Mouse (Mus musculus) embryonic facial prominence, embryonic 12.5 days (tissue): Measurements from ENCODE around the gene Tbc1d22a. TPM values are rescaled to one million over a fixed set of nuclear protein-coding genes. Genes with fewer than 3 reads are reported as not detected.

ENCODE experiments used
- ATAC-seq: fragments of 200-750 bp; cut with Nextera tagmentation; 2 replicates; pipeline ENCODE4 v1.8.0; 2017; ENCODE audit not compliant: insufficient number of reproducible peaks, insufficient read depth, low FRiP score, low TSS enrichment
- H3K27ac ChIP-seq: fragments of 300-500 bp; sonication (generic); 2 replicates; pipeline ENCODE4 v1.5.1; 2016; ENCODE audit warnings: mild to moderate bottlenecking
- H3K27me3 ChIP-seq: fragments of 300-500 bp; sonication (generic); 2 replicates; pipeline ENCODE4 v1.6.1; 2016; ENCODE audit warnings: mild to moderate bottlenecking, moderate library complexity
- H3K36me3 ChIP-seq: fragments of 300-500 bp; sonication (generic); 2 replicates; pipeline ENCODE4 v1.6.1; 2016; ENCODE audit warnings: mild to moderate bottlenecking
- H3K4me1 ChIP-seq: fragments of 300-500 bp; sonication (generic); 2 replicates; pipeline ENCODE4 v1.6.1; 2016
- H3K4me2 ChIP-seq: fragments of 300-500 bp; sonication (generic); replicated peaks from 2 replicates; pipeline ENCODE4 v1.6.1; 2016; ENCODE audit warnings: mild to moderate bottlenecking, moderate library complexity
- H3K4me3 ChIP-seq: fragments of 300-500 bp; sonication (generic); 2 replicates; pipeline ENCODE4 v1.5.1; 2016; ENCODE audit warnings: mild to moderate bottlenecking
- H3K9ac ChIP-seq: fragments of 300-500 bp; sonication (generic); 2 replicates; pipeline ENCODE4 v1.6.1; 2016; ENCODE audit warnings: mild to moderate bottlenecking, moderate library complexity
- H3K9me3 ChIP-seq: fragments of 300-500 bp; sonication (generic); 2 replicates; pipeline ENCODE4 v1.6.1; 2016; ENCODE audit warnings: mild to moderate bottlenecking, moderate library complexity
- WGBS: fragments of 180-500 bp; shearing (Covaris S2); methylation state at CpG from one replicate; pipeline ENCODE4 v1.1.7; 2016; 5-methylcytosine and 5-hydroxymethylcytosine counted together
- polyA plus RNA-seq: library from polyadenylated mRNA; unstranded; fragments of >200 nt; fragmentation: Nextera tagmentation; extraction: Ambion mirVana; gene quantifications from 2 replicates; pipeline ENCODE4 v1.2.1, GENCODE M21; 2016

The Tbc1d22a gene
- polyA plus RNA-seq, 1 experiment from 2014 or later, result 13.0 TPM

DNA sequence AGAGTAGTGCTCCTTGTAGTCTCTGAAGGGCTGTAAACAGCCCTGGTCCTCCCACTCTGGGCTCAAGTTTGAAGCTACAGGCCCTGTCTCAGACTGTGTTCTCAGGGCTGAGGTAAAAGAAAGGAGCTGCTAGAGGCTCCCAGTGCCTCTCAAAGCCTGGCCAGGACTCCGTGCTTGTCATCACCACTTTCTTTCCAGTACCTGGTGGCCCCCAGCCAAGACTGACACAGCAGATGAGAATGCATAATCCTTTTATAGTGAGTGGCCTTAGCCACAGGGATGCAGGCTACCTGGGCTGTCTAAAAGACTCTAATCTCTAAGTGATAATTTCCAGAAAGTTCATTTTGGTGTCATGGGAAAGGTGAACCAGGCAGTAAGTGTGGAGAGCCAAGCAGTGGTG is 54.3 kb downstream of the Tbc1d22a start:
- H3K4me3 ChIP-seq, result no peak overlapping the region
- no peak overlapping the region for H3K4me2 ChIP-seq
- H3K4me1 ChIP-seq, result peaks cover 8% of the 10 kb centered on the region; the same call in 1 of the 2 replicates
- WGBS, result 87% methylated on average over 1 of the region's 1 CpGs
- H3K9ac ChIP-seq, result no peak overlapping the region
- no peaks in the 10 kb centered on the region for H3K36me3 ChIP-seq
- H3K27me3 ChIP-seq, result no peaks in the 10 kb centered on the region
- H3K9me3 ChIP-seq, result no peaks in the 10 kb centered on the region
- no peak for ATAC-seq
- H3K27ac ChIP-seq, result no peak overlapping the region

DNA sequence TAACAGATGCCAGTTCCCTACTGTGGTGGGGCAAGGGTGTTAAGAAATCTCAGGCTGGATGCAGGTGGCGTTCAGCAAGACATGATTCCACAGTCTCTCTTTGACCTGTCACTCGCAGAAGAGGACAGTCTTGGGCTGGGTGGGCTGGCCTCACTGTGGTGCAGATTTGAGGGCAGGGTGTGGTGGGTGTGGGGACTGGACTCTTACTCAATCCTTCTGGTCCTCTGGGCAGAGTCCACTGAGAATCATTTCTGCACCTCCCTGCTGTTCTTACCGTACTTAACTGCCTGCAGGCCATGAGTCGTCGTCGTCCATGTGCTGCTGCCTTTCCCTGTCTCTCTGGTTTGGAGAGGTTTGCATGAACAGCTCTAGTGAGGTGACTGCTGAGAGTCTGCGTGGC is 61.5 kb downstream of the Tbc1d22a start:
- no peak overlapping the region for H3K4me3 ChIP-seq
- peaks cover 35% of the 10 kb centered on the region for H3K4me1 ChIP-seq
- H3K27me3 ChIP-seq, result no peaks in the 10 kb centered on the region
- no peaks in the 10 kb centered on the region for H3K9me3 ChIP-seq
- H3K9ac ChIP-seq, result no peak overlapping the region
- 64% methylated on average over 7 of the region's 7 CpGs for WGBS
- H3K27ac ChIP-seq, result no peak overlapping the region
- no peak overlapping the region for H3K4me2 ChIP-seq
- no peak for ATAC-seq
- no peaks in the 10 kb centered on the region for H3K36me3 ChIP-seq

DNA sequence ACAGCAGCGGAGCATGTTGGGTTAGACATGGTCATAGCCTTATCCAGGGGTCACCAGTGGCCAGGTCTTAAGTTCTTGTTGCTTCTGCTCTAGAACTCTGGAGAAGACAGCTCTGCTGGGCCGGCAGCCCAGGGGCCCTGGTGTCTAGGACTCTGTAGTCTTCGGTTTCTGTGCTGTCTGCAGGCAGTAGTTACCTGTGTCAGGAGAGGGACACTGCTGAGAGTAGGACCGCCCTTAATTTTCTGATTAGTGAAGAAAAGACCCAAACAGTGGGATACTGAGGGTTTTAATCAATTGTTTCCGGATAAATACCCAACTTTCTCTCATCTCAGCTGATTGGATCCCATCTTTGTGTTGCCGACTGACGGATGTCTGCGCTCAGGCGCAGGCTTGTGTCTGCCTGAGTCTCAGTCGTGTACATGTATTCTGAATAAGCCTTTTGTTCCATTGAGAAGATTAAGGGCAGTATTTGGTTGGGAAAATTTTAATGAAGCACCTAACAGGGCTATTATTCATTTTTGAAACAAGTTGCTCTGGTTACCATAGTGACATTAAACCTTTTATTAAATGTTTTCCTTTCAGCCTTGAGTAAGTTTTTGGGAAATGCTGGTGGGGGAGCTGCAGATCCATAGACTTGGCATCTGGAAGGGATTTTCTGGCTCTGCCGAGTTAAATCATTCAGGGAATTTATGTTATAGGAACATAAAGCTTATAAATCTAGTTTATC is 62.4 kb downstream of the Tbc1d22a start:
- no peak overlapping the region for H3K4me3 ChIP-seq
- no peaks in the 10 kb centered on the region for H3K27me3 ChIP-seq
- H3K4me1 ChIP-seq, result peaks cover 35% of the 10 kb centered on the region
- H3K9me3 ChIP-seq, result no peaks in the 10 kb centered on the region
- H3K36me3 ChIP-seq, result no peaks in the 10 kb centered on the region
- H3K27ac ChIP-seq, result no peak overlapping the region
- 59% methylated on average over 11 of the region's 11 CpGs for WGBS
- no peak overlapping the region for H3K9ac ChIP-seq
- ATAC-seq, result no peak
- H3K4me2 ChIP-seq, result no peak overlapping the region

DNA sequence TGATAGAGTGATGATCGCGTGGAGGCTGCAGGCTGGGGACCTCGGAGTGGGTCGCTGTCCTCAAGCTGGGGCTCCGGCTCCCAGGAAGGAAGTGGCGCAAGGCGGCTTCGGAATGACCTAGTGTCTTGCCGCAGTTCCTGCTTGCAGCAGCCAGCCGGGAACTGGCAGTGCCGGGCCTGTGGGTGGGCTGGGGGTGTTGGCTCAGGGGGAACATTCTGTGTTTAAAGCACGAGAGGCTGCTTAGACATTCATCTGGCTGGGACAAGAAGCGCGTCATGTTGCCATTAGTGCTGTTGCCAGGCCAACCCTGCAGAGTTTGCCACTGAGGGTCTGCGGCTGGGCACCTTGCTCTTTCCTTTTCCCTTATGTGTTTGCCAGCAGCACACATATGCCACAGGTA is 63.2 kb downstream of the Tbc1d22a start:
- Histone ChIP-seq H3K9me3 (no peaks in the 10 kb centered on the region), H3K4me3 (no peak overlapping the region), H3K36me3 (no peaks in the 10 kb centered on the region), H3K4me1 (peaks cover 35% of the 10 kb centered on the region), H3K9ac (no peak overlapping the region), H3K27me3 (no peaks in the 10 kb centered on the region), H3K27ac (no peak overlapping the region; the same call in 1 of the 2 replicates), H3K4me2 (no peak overlapping the region)
- WGBS, result 68% methylated on average over 15 of the region's 15 CpGs
- ATAC-seq, result no peak

DNA sequence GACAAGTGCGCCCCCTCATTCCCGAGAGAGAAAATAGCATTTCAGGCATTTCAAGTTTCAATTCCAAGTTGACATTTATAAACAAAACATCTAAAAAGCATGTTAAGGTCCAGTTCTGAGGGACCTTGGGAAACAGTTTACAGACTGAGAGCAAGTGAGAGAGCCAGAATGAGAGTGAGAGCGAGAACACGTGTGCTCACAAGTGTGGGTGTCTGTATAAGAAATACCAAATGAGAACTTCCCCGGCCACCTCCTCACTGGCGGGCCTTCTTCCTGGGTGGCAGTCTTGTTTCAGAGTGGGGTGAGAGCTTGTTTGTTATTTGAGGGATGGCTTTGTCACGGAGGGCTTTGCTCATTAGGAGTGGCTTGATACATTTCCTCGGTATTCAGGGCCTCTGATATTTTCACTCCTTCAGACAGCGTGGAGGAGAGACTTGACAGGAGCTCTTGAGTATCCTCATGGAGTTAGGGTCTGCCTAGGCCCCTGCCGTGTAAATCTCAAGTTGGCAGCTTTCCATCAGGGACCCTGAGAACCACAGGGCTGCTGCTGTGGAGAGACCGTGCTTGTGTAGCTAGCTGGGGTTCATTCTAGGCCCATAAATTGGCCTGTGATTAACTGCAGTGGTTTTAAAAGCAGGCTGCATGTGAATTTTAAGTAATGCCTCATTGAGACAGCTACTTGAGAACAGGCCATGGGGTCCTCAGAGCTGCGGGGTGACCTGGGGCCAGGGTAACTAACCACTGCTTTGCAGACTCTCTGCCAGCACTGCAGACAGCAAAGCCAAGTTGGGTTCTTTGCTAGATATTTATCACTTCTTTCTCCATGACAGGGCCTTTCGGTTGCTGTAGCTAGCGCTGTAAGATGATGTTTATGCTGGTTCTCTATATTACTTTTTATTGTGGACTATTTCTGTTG is 65.1 kb downstream of the Tbc1d22a start:
- no peak for ATAC-seq
- 76% methylated on average over 14 of the region's 14 CpGs for WGBS

DNA sequence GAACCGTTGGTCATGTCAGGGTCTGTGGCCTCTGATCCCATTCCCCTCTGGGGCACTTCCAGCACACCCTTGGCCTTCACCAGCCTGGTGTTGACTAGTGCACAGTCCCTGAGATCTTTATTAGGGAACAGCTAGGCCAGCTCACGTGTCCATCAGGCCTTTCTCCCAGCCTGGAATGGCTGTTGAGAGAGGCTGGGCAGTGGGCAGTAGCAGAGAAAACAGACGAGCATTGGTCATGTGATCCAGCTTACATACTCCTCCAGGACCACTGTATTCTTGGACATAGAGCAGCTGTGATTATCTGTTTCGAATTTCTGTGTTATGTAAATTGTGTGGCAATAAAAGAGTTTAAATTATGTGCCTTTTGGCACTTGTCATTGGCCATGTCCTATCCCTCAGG is 65.9 kb downstream of the Tbc1d22a start:
- Histone ChIP-seq H3K4me3 (no peak overlapping the region), H3K9ac (no peak overlapping the region), H3K36me3 (no peaks in the 10 kb centered on the region), H3K27me3 (no peaks in the 10 kb centered on the region), H3K4me1 (peaks cover 35% of the 10 kb centered on the region), H3K27ac (no peak overlapping the region), H3K4me2 (no peak overlapping the region), H3K9me3 (no peaks in the 10 kb centered on the region)
- ATAC-seq, result no peak
- WGBS, result 58% methylated on average over 4 of the region's 4 CpGs

More for the DNA sequence above, 65.1 kb downstream of the Tbc1d22a start:
- no peak overlapping the region for H3K4me2 ChIP-seq
- no peak overlapping the region for H3K4me3 ChIP-seq
- H3K27me3 ChIP-seq, result no peaks in the 10 kb centered on the region
- no peak overlapping the region for H3K27ac ChIP-seq
- H3K4me1 ChIP-seq, result peaks cover 35% of the 10 kb centered on the region
- no peak overlapping the region for H3K9ac ChIP-seq
- H3K9me3 ChIP-seq, result no peaks in the 10 kb centered on the region
- no peaks in the 10 kb centered on the region for H3K36me3 ChIP-seq

DNA sequence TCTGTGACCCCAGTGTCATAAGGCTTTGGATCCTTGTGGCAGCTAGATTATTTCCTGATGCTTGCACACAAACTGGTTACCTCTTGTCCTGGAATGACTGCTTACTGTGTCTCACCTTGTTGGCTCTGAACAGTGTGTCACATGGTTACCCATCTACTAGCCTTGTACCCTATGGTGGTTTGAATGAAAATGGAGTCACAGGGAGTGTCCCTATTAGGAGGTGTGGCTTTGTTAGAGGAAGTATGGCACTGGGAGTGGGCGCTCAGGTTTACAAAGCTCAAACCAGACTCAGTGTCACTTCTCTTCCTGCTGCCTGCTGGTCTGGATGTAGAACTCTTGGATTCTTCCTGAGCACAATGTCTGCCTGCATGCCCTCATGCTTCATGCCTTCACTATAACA is 69.0 kb downstream of the Tbc1d22a start:
- WGBS, result 77% methylated on average over 1 of the region's 1 CpGs
- no peak overlapping the region for H3K4me3 ChIP-seq
- H3K9ac ChIP-seq, result no peak overlapping the region
- H3K4me1 ChIP-seq, result peaks cover 13% of the 10 kb centered on the region
- H3K27me3 ChIP-seq, result no peaks in the 10 kb centered on the region
- no peaks in the 10 kb centered on the region for H3K36me3 ChIP-seq
- no peak overlapping the region for H3K27ac ChIP-seq
- no peak overlapping the region for H3K4me2 ChIP-seq
- H3K9me3 ChIP-seq, result no peaks in the 10 kb centered on the region
- no peak for ATAC-seq

DNA sequence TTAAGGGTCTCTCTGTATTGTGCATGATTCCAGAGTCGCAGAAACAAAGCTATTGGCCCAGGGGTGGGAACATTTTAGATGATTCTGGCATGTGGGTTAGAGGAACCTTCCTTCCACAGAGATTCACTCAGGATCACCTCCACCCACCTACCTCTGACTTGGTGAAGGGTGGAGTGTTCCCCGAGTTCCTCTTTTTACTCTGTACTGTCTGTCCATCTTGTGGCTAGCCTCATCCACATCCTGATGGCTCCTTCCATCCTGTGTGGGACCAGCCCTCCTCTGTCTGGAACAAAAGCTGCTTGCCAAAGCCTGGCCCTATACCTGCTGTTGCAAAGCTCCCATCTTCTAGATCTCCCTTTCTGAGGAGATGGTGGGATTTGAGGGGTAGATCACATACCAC is 71.0 kb downstream of the Tbc1d22a start:
- H3K9me3 ChIP-seq, result no peaks in the 10 kb centered on the region
- no peak overlapping the region for H3K4me2 ChIP-seq
- H3K4me1 ChIP-seq, result no peaks in the 10 kb centered on the region
- H3K4me3 ChIP-seq, result no peak overlapping the region
- no peak overlapping the region for H3K9ac ChIP-seq
- no peaks in the 10 kb centered on the region for H3K27me3 ChIP-seq
- no peak overlapping the region for H3K27ac ChIP-seq
- no peaks in the 10 kb centered on the region for H3K36me3 ChIP-seq
- 88% methylated on average over 2 of the region's 2 CpGs for WGBS
- no peak for ATAC-seq

DNA sequence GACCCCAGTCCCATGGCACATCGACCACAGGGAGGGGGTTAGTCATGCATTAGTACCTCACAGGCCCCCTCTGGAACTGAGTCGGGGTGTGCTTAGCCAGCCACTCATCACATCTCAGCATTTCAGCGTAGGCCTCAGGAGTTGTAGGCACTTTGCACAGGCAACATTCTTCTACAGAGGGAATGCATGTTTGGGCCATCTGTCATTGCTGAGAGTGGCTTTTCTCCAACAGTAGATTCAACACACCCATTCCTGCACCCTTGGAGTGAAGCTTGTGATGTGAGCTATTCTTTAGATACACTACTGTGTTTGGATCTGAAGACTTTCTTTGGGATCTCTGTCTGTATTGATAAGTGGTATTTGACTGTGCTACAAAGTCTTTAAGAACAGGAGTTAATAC is 75.8 kb downstream of the Tbc1d22a start:
- H3K9ac ChIP-seq, result no peak overlapping the region
- H3K27ac ChIP-seq, result no peak overlapping the region
- H3K9me3 ChIP-seq, result no peaks in the 10 kb centered on the region
- H3K4me1 ChIP-seq, result no peaks in the 10 kb centered on the region; the same call in 1 of the 2 replicates
- no peak overlapping the region for H3K4me2 ChIP-seq
- 86% methylated on average over 3 of the region's 3 CpGs for WGBS
- ATAC-seq, result no peak
- H3K27me3 ChIP-seq, result no peaks in the 10 kb centered on the region
- H3K4me3 ChIP-seq, result no peak overlapping the region
- H3K36me3 ChIP-seq, result no peaks in the 10 kb centered on the region; the same call in 1 of the 2 replicates

DNA sequence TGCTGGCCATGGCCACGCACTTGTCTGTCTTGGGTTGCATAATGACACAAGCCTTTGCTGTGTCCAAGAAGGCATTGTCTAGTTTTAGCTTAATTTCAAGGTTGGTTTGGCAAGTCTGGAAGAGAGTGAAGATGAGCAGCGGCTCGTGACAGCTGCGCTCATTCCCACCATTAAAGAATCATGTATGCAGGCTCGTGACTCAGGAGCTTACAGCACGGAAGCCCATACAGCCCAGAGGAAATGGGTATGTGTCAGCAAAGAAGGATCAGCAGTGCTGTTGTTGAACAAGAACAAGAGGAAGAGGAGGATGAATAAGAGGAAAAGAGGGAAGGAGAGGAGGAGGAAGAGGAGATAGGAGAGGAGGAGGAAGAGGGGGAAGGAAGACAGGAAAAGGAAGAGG is 78.0 kb downstream of the Tbc1d22a start:
- Histone ChIP-seq H3K4me2 (no peak overlapping the region), H3K4me1 (no peaks in the 10 kb centered on the region; the same call in 1 of the 2 replicates), H3K27me3 (no peaks in the 10 kb centered on the region), H3K4me3 (no peak overlapping the region), H3K36me3 (no peaks in the 10 kb centered on the region; the same call in 1 of the 2 replicates), H3K9ac (no peak overlapping the region), H3K27ac (no peak overlapping the region), H3K9me3 (no peaks in the 10 kb centered on the region)
- 88% methylated on average over 6 of the region's 6 CpGs for WGBS
- ATAC-seq, result no peak

DNA sequence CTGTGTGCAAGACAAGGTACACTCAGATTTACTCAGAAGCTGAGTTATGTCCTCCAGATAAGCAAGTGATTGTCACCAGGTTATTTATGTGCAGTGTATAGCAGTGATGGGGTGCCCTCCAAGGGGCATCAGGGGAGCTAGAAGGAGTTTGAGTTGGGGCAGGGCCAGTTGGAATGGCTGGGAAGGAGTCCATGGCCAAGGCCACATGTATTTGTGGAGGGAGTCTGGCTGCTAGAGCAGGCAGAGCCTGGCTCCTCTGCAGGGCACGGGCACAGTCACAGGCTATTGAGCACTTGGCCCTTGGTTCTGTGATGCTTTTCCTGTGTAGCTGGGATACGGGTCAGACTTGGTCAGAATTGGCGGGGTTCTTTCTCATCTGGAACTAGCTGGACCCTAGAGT is 80.2 kb downstream of the Tbc1d22a start:
- H3K9ac ChIP-seq, result no peak overlapping the region
- no peaks in the 10 kb centered on the region; the same call in 1 of the 2 replicates for H3K36me3 ChIP-seq
- no peaks in the 10 kb centered on the region; the same call in 1 of the 2 replicates for H3K4me1 ChIP-seq
- H3K9me3 ChIP-seq, result no peaks in the 10 kb centered on the region
- 90% methylated on average over 3 of the region's 3 CpGs for WGBS
- H3K4me3 ChIP-seq, result no peak overlapping the region
- no peak for ATAC-seq
- H3K27me3 ChIP-seq, result no peaks in the 10 kb centered on the region
- H3K27ac ChIP-seq, result no peak overlapping the region
- H3K4me2 ChIP-seq, result no peak overlapping the region
